Mouse (Mus musculus) brain, embryonic 14.5 days (tissue): ENCODE results near the gene Cenpm.

Experiments used
- CTCF ChIP-seq: fragments of 200-500 bp; IDR thresholded peaks from 2 replicates; pipeline ENCODE4 v1.5.1; 2012; ENCODE audit warnings: inconsistent platforms, mild to moderate bottlenecking, moderate library complexity, borderline replicate concordance; ENCODE audit not compliant: insufficient read depth, insufficient read length; ENCODE audit errors: extremely low read depth
- POLR2A ChIP-seq: fragments of 200-500 bp; IDR thresholded peaks from 2 replicates; pipeline ENCODE4 v1.6.1; 2012; ENCODE audit warnings: mild to moderate bottlenecking, inconsistent platforms, borderline replicate concordance; ENCODE audit not compliant: poor library complexity, insufficient read depth, insufficient read length, severe bottlenecking; ENCODE audit errors: extremely low read depth

DNA sequence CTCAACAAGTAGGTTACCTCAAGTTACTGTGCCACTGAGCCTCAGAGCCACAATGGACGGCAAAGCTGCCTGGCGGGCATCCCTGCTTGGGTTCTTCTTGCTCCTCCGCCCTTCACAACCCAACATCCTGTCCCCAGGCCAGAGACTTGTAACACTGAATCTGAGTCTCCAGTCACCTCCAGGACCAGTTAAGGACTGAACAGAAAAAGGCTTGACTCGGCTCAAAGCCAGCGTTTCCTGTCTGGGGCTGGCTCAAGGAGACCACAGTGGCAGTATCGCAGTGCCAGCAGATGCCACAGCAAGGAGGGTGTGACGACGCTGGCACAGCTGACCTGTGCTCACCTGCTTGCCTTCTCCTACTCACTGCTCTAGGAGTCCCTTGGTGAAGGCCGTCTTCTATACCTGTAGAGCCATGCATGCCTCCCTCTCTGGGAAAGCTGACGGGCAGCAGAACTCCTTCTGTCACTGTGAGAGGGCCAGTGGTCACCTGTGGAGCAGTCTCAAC is 47.2 kb downstream of the Cenpm start:
- TF ChIP-seq POLR2A (no peak), CTCF (no peak)
